Mouse (Mus musculus): ENCODE data around the gene Ccr1.

Gene Ccr1

DNA sequence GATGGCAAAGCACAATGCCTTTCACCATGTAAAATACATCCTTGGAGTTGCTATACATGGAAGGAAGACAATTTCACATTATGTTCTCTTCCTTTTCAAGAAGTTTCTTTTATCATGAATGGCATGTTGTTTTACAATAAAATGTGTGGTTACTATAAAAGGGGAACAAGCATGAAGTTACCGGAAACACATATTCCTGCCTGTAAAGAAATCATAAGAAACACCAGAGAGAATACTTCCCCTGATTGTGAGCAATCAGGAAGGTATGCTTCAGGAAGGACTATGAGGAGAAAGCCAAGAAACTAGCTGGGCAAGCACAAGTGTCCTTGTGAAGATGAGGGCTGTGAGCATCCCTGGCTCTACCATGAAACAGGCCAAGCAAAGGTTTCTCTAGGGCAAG, 17.3 kb downstream of the Ccr1 start:
- no peak for DNase-seq

DNA sequence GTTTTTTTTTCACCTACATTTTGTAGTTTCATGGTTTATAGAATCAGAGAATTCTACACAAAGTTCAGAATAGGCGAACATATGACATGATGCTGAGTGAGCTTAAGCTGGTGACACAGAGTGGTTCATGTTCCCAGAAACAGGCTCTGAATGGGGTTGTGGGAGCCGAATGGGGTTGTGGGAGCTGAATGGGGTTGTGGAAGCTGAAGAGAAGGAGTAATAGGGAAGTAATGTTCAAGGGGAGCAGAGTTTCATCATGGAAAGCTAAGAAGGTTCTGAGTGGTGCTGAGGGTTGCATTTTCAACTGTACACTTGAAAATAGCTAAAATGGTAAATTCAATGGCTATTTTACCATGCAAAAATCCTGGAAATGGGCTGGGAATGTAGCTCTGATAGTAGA, 19.1 kb downstream of the Ccr1 start:
- no peak for DNase-seq

DNA sequence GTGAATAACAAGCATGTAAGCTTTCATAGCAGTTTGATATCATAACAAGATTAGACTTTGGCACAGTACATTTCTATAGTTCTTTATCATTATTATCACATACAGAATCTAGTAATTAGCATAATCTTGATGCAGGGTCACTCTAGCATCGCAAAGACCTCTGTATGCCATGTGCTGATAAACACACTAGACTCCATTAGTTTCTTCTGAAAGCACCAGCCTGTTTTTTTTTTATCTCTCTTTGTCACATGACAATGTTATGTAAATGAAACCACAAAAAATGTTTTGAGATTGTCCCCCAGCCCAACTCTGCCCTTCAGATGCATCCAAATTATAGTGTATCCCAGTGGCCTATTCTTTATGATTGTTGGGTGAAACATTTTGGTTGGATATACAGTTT, 20.7 kb downstream of the Ccr1 start:
- DNase-seq: no peak

DNA sequence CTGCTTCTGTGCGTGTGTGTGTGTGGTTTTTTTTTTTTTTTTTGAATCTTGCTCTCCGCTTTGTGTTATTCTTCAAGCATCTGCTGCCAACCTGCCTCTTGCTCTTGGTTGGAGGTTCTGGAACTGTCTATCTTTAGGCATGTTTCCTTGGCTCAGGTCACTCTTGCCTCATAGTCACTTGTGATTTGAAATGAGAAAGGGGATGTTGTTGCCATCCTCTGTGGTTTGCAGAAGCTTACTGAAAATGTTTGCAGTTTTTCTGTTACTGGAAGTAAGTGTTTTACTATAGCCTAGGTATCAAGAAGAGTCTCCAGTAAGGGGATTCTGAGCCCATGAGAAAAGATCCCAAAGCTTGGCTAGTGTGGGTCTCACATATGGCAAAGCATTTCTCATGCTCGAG, 26.5 kb downstream of the Ccr1 start:
- DNase-seq: no peak

DNA sequence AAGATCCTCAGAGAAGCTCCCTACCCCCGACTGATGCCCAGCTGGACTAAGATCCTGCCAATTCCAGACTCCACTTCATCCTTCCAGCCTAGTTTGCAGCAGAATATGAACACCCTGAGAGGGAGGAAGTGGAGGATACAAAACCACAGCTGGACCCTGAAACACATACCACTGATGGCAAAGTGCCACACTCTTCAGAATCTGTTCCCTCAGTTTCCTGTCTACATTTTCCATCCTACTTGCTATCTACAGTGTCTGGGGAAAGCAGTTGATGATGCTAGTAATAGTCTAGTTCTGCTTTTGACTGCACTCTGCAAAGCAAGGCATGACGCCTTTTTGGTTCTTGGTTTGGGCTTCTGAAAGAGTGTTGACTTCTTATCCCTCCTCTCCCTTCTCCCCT, 27.2 kb downstream of the Ccr1 start:
- peak; percentile 17 for DNase-seq

DNA sequence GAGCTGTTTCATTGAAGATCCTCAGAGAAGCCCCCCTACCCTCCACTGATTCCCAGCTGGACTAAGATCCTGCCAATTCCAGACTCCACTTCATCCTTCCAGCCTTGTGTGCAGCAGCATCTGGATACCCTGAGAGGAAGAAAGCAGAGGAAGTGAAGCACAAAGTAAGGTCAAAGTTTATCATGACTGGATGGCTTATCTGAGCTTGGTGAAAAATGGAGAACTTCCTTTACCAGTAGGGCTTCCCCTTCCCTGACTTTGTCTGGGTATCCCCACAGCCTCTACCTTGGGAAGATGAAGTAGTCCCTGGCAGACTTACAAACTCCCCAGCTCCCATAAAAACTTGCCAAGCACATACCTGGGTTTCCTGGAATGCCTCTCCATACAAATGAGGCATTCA, 27.9 kb downstream of the Ccr1 start:
- no peak for DNase-seq

DNA sequence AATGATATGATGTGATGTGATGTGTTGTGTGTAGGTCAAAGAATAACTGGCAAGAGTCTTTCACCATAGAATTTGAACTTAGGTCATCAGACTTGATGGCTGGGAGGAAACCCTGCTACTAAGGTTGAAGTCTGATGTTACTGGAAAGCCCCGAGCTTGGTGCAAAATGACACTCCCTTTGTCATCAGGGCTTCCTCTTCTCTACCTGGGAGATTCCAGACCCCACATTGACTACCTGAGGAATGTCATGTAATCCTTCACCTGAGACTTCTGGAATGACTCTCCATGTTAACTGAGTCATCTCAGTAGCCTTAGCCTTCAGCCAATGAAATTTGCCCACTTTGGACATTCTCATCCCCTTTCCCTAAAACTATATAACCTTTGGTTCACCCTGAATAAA, 28.3 kb downstream of the Ccr1 start:
- DNase-seq: no peak

DNA sequence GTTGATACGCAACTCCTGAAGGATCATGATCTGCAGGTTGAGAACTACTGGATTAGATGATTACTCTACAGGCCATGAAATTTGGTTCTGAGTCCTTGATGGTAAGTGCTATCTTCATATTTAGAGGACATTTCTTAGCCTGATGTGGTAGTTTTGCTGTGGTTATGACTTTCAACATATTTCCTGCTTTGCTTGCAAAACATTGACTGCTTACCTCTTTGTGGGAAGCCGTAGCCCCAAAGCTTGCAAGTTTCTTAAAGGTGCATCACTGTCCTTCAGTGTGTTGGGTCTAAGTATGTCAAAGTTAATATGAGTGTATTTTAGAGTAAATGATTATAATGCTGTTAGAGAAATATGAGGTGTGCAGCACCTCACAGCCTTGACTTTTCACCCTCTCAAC, 30.5 kb downstream of the Ccr1 start:
- no peak for DNase-seq

DNA sequence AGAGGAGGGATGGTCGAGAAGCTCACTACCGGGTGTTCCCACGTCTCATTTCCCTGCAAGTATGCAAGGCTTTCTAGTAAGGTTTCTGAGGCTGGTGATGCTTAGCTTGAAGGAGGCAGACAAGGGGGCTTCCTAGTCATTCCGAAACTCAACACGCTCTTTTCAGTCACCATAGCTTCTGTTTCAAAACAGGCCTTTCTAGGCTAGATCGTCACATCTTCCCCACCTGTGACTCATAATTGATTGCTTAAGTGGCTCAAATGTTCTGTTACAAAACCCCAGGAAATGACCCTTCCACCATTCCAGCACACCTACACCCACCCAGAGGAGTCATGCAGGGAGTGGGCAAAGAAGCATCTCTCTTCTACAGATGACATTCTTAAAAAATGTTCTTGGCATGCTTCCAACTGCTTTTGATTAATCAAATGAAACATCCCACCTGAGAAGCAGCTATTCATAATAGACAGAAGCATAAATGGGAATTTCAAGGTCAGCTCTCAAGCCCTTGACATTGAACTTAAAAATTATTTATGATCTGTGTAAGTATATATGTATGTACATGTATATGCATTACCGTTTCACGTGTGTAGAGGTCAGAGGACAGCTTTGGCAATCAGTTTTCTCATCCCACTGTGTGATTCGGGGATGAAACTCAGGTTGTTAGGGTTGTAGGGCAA, 31.8 kb downstream of the Ccr1 start:
- DNase-seq: no peak

DNA sequence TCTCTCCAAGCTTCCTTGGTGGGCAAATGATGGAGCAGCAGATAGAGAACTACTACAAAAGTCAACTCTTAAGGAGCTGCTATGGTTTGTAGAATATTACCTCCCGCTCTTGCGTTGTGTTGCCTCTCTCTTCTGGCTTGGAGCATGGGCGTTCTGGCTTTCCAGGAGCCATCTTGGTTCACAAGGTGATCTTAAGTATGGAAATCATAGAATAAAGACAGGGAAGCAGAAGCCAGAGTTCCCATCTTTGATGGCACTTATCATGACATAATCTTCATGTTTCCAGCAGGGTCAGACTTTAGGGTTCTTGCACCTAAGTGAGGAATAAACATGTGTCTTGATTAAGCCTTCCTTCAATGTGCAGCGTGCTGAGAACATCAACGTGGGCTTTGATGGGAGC, 32.7 kb downstream of the Ccr1 start:
- DNase-seq: no peak

DNA sequence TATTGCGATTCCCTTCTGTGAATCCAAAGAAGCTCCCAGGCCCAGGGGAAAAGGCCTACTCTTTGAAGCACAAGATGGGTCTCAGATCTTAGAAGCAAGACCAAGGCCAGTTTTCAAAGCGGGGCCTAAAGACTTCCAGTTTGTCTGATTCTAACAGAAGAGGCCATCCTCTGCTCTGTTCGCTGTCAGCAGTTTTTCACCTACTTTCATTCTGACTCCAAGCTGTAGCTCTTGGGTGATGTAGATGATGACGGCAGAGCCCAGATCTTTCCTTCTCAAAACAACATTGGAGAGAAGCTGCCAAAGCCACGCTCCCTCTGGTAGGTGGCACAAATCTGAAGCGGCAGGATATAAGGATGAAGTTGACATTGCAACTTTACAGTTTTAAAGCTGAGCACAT, 33.1 kb downstream of the Ccr1 start:
- DNase-seq: no peak

DNA sequence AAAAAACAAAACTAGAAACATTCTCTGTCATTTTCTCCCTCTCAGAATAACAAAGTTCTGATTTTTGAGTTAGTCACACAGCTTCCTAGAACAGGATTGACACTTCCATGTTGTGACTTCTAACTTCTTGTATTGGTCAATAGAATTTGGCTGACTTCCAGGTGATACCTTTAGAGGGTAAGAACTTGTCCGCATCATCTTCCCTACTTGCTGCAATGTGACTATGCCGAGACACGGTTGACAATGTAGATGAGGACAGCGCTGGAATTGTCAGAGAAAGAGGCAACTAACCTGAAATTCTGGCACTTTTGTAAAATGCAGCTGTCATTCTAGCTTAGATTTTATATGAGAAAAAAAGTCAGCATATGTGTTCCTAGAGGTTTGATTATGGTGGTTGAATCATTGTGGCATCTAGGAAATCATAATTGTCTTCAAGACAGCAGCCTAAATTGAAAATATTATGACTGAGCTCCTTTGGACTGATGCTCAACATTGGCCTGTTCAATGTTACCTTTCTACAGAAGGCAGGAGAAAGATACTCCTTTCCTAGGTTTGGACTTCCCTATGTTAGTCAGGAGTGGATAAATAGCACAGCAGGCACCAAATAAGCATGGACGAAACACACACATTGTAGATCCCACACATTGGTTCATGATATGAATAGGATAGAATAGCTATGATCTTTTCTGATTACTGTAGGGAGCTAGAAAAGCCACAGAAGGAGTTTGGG, 34.6 kb downstream of the Ccr1 start:
- DNase-seq: no peak

DNA sequence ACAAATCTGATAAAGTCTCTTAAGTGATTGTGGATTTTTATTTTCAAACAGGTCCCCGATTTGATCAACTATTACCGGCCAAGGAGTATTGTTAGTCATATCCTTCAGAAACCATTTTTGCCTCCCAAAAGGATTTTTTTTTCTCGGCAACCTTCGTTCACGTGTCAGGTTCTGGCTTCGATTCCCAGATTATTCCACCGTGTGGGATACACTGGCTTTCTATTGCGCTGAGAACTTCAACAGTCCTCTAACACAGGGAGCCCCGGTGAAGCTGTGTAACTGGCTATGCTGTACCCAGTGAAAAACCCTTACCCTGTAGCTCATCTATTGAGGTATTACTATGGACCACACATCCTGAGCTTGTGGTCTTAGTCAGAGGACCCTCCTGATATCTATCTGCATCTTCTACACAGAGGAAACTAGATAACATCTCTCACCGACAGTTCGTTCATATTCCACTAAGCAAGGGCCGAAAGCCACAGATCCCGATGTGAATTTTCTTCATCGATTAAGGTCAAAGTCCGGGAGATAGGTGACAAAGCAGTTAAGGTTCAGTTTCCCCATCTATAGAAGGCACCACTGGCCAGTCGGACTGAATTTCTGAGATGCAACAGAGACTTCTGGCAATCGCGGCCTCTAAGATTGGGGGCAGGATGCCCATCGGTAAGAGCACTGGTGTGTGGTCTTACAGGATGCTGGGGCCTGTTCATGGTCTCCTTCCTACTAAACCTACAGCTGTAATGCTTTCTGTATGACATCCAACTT, 35.4 kb downstream of the Ccr1 start:
- DNase-seq: no peak

DNA sequence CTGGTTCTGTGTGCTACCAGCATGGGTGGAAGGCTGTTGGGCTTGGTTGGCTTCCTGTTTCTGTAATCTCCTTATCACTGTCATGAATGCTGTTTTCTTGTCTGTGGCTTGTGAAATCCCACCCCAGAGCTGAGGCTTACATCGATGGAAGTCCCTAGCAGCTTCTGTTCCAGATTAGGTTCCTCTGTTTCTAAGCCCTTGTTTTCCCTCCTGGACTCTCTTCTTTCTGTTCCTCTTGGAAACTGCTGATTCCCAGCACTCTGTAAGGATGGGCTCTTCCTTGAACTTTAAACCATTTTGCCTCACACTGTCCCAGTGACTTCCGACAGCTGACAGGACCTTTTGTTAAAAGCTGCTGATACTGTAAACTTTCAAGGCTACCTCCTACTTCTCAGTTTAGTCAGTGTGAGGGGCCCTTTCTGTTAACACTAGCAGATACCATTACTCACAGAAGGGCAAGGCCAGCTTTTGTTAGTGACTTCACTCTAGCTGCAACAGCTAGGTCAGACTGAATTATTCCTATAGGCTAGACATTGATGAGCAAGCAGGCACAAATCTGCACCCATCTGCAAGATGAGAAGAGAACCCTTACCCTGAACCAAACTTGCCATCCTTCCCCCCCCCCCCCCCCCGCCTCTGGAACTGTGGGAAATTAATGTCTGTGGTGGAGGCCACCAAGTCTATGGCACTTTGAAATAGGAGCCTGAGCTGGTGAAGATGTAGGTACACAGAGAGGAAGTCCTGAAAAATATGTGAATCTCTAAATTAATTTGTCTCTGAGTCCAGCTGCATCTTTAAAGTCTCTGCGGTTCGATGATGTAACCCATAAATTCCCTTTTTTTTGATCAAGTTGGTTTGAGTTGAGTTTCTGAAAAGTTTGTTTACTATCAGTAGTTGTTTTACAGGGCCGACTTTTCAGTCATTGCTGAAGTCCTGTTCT, 36.5 kb downstream of the Ccr1 start:
- no peak for DNase-seq

DNA sequence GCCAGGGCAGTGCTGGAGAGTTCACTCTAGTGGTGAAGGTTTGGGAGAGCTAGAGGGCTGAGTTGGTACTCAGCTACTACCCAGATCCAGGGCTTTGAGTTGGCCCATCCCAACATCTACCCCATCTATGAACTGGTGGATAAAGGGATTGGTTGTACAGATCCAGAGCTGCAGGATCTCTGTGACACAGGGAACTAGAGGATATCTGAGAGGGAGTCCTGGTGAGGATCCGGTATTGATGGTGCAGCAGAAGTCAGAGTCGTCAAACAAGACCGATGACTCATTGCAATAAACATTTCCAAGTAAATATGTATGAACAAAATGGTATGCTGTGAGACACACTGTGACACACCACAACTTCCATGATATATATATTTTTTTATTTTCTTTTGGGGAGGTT, 37.6 kb downstream of the Ccr1 start:
- no peak for DNase-seq

DNA sequence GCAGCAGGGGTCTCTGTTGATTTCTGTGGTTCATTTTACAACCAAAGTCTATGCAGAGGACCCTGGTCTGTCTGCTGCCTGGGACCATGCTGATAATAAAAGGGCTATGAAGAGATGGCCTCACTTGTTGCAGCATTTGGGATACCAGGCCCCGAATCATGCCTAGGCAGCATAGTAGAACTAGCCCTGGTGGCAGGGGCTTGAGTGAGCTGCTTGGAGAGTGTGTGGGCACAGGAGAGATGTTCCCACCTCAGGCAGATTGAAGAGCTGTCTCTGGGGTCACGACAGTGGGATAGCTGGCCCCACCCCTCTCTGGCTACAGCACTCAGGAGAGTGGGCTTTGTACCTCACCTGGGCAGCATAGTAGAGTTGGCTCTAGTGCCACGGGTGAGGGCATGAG, 38.0 kb downstream of the Ccr1 start:
- DNase-seq: no peak

DNA sequence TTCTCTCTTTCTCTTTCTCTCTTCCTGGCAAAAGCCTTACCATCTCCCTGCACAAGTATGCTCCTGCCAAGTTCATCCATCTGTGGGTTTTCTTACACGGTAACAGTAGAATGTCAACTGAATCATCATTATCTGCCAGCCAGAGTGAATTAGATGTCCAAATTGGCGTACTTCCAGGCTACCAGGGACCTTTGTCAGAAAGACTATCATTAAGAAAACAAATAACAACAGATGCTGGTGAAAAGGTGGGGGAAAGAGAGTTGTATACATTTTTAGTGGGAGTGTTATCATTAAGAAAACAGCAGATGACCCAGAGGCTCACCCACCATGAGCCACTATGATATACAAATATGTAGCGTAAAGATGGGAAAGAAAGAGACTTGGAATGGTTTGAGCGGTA, 38.6 kb downstream of the Ccr1 start:
- no peak for DNase-seq

DNA sequence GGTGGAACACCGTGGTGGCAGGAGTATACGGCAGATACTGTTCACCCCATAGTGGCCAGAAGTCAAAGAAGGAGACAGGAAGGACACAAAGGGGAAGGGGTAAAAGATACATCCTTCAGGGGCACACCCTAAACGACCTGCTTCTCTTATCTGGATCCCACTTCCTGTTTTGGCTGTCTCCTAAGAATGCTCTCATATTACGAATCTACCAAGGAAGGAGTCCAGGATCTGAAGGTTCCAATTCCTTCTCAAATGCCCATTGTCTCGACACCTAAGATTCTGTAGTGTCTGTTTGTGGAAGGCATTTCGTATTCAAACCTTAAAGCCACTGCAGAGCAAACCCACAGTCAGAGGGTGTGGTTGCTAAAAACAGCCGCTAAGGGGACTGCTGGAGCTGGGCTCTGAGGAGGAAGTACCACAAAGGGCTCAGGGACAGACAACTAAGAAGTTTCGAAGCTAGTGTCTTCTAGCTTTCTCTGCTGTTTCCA, 39.7 kb downstream of the Ccr1 start:
- no peak for DNase-seq

DNA sequence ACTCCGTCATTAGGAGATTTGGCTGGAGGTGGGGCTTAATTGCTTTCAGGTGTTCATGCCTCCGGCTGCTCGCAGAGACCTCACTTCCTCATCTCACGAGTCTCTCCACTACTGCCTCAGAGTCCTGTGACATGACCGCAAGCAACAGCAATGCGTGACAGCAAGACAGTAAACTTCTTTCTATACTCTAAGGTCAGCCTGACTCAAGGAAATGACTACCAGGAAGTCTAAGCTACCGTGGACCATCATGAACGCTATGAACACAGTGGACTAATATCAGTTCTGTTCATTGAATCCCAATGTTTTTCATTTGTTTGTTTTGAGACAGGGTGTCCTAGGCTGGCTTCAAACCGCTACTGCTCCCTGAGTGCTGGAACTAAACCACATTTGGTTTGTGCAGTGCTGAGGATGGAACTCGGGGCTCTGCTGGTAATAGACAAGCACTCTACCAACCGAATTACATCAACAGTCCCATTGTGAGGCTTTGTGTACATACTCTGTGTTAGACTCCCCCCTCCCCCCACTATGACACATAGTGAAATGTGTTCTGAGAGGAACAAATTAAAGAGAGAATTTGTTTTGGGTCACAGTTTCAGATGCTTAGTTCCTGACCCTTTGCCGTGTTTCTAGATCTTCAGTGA, 40.3 kb downstream of the Ccr1 start:
- DNase-seq: no peak

DNA sequence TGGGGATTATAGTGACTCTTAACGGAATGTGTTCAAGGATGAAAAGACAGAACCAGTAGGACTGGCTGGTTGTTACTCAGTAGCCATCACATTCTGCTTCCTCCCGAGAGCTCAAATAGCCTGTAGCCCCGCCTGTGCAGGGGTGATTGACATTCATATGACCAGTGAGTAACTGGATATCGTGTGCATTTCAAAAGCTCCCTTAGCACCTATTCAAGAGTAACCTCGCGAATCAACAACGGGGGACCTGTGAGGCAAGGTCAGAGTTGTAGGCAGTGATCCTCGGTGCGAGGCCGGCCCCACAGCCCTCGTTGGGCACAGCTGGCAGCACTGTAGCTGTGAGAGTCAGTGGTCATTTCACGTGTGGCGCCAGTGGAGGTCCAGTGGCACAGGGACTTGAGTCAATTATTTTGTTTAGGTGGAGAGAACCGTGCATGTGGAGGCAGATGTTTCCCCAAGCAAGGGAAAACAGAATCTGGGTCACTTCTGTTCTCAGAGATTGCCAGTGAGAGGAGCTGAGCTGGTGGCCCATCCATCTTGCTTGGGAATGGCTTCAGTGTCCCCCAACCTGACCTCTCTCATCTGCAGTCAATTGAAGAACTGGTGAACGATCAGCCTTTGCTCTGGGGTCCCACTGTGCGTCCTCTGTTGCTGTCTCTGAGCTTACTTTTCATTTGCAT, 41.1 kb downstream of the Ccr1 start:
- no peak for DNase-seq

DNA sequence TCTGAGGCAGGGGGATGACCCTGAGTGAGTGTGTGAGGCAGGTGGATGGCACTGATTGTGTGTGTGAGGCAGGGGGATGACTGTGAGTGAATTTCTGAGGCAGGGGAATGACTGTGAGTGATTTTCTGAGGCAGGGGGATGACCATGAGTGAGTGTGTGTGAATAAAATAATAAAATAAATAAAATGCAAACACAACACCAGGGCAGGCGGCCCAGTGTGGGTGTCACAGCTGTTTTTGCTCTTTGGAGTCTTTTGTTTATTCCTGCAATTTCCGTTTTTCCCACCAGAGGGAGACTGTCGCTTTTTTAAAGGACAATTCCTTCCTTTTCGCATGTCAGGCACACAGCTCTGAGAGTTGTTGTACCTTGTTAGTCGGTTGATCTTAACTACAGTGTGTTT, 42.5 kb downstream of the Ccr1 start:
- peak; percentile 82 for DNase-seq

All from kidney, postnatal 14 days (tissue).